Mouse (Mus musculus) liver, embryonic 11.5 days (tissue): ENCODE measurements around the gene Kctd13. TPM values are rescaled to one million over a fixed set of nuclear protein-coding genes. Genes with fewer than 3 reads are reported as not detected.
A peak's percentile ranks its signal among the peaks of the same experiment; 100 is the strongest.

ENCODE experiments used
- ATAC-seq: fragments of 200-750 bp; cut with Nextera tagmentation; replicated peaks from 2 replicates; pipeline ENCODE4 v1.8.0; 2017; ENCODE audit warnings: moderate number of reproducible peaks, mild to moderate bottlenecking, moderate TSS enrichment, moderate library complexity; ENCODE audit not compliant: low FRiP score
- DNase-seq: peaks from one replicate; pipeline ENCODE4 v3.0.0-alpha.2; 2017; ENCODE audit warnings: low spot score
- H3K27ac ChIP-seq: fragments of 300-500 bp; sonication (generic); 2 replicates; pipeline ENCODE4 v1.5.1; 2014; ENCODE audit warnings: mild to moderate bottlenecking, low read depth, low read length, control low read depth
- H3K27me3 ChIP-seq: fragments of 300-500 bp; sonication (generic); replicated peaks from 2 replicates; pipeline ENCODE4 v1.6.1; 2014; ENCODE audit warnings: low read length, mixed read lengths; ENCODE audit not compliant: control insufficient read depth, insufficient read depth
- H3K36me3 ChIP-seq: fragments of 300-500 bp; sonication (generic); 2 replicates; pipeline ENCODE4 v1.6.1; 2014; ENCODE audit warnings: mild to moderate bottlenecking, low read length, moderate library complexity, mixed read lengths; ENCODE audit not compliant: control insufficient read depth, insufficient read depth
- H3K4me1 ChIP-seq: fragments of 300-500 bp; sonication (generic); replicated peaks from 2 replicates; pipeline ENCODE4 v1.6.1; 2014; ENCODE audit warnings: low read length, mixed read lengths; ENCODE audit not compliant: control insufficient read depth, insufficient read depth
- H3K4me2 ChIP-seq: fragments of 300-500 bp; sonication (generic); 2 replicates; pipeline ENCODE4 v1.6.1; 2014; ENCODE audit warnings: mild to moderate bottlenecking, control low read depth, moderate library complexity
- H3K4me3 ChIP-seq: fragments of 300-500 bp; sonication (generic); 2 replicates; pipeline ENCODE4 v1.5.1; 2014; ENCODE audit warnings: low read depth, low read length, control low read depth
- H3K9ac ChIP-seq: fragments of 300-500 bp; sonication (generic); 2 replicates; pipeline ENCODE4 v1.6.1; 2014; ENCODE audit warnings: low read depth, low read length, control low read depth
- H3K9me3 ChIP-seq: fragments of 300-500 bp; sonication (generic); 2 replicates; pipeline ENCODE4 v1.6.1; 2016; ENCODE audit warnings: low read length, inconsistent platforms, mixed read lengths; ENCODE audit not compliant: control insufficient read depth
- whole genome bisulfite sequencing: fragments of 180-500 bp; shearing (Covaris S2); extraction: QIAGEN DNeasy Blood & Tissue Kit; methylation state at CpG from one replicate; pipeline ENCODE4 v1.1.7; 2014; 5-methylcytosine and 5-hydroxymethylcytosine counted together
- polyA plus RNA-seq: library from polyadenylated mRNA; unstranded; fragments of >200 nt; fragmentation: Nextera tagmentation; extraction: Ambion mirVana; gene quantifications from 2 replicates; pipeline ENCODE4 v1.2.1, GENCODE M21; 2014

Kctd13 gene
- polyA plus RNA-seq = 15.7 and 16.5 TPM in 2 replicates

DNA sequence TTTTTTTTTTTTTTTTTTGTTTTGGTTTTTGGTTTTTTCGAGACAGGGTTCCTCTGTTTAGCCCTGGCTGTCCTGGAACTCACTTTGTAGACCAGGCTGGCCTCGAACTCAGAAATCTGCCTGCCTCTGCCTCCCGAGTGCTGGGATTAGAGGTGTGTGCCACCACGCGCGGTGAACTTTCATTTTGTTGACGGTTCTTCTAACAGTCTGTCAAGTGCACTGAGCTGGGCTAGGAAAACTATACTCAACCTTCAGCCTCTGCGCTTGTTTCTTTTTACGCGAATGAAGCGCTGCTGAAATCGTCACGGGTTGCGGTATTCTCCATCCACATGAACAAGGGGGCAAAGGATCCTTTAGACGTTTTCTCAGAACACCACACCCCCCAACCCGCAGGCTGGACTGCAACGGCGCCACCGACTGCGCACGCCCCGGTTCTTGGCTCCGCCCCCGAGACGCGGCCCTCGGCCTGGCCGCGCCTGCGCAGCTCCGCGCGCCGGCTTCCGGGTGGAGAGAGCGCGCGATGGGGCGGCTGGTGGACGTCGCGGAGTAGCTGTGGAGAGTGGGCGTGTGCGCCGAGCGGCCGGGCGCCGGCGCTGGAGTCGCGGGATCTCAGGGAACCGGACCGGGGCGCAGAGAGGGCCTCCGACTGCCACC, at the start of gene Kctd13:
Kctd13 (plus strand) TSS at position 496 of the 654 bp plus-strand sequence.
- H3K27me3 ChIP-seq = no peaks in the 10 kb centered on the region
- peaks cover 5% of the 10 kb centered on the region; the same call in 1 of the 2 replicates for H3K36me3 ChIP-seq
- peaks cover 26% of the 10 kb centered on the region for H3K4me1 ChIP-seq
- 2% methylated on average over 56 of the region's 56 CpGs for WGBS
- H3K9ac ChIP-seq = peak within 1 kb of the TSS; percentile 92
- DNase-seq (peak; percentile 91), ATAC-seq (peak; percentile 96)
- H3K4me2 ChIP-seq = peak within 1 kb of the TSS; percentile 94
- no peaks in the 10 kb centered on the region for H3K9me3 ChIP-seq
- peak within 1 kb of the TSS; percentile 66 for H3K27ac ChIP-seq
- peak within 1 kb of the TSS; percentile 82 for H3K4me3 ChIP-seq

DNA sequence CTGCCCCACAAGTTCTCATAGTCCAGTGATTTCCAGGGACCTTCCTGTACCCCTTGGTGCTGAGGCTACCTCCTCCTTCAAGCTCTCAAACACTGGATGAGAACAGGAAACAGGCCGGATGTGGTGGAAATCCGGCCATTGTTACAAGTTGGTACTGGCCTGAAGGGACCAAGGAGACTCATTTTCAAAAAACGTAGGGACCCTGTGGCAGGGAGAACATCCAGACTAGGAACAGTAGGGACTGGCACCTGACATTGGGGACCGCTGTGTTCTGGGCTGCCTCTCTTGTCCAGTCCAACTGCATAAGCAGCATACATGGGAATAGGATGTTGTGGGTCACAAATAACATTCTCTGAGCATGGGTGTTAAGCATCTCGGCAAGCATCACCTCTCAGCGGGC, 47.6 kb upstream of the Kctd13 start:
- Histone ChIP-seq H3K9ac (0 out of 2 replicates have a peak overlapping the region, but pooled peaks have one; percentile 16), H3K4me1 (peaks cover 29% of the 10 kb centered on the region), H3K4me3 (no peak overlapping the region; the same call in 1 of the 2 replicates)

DNA sequence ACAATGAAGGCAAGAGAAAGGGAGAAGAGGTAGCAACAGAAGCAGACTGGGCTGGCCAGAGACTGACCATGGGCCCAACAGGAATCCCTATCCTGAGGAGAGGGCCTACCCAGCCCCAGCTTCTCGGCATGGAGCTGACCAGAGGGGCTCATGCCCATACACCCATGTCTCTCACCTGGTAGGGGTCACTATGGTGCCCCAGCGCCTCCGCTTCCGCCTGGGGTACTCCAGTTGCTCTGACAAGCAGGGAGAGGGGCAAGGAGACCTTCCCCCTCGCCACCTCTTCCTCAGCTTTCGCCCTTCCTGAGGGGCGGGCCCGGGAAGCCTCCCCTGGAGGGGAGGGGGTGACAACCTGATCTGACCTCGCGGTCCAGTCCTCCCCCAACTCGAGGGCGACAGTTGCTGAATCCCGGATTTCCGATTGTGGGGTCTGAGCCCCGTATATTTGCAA, 44.9 kb upstream of the Kctd13 start:
- no peaks in the 10 kb centered on the region for H3K9me3 ChIP-seq
- under 1% methylated on average over 15 of the region's 15 CpGs for WGBS
- peak overlapping the region; percentile 87 for H3K9ac ChIP-seq
- 0 out of 2 replicates have a peak, but pooled peaks have one; percentile 3 for ATAC-seq
- H3K27ac ChIP-seq = peak overlapping the region; percentile 92
- H3K4me2 ChIP-seq = peak overlapping the region; percentile 100
- no peak for DNase-seq
- peak overlapping the region; percentile 88 for H3K4me3 ChIP-seq
- H3K27me3 ChIP-seq = no peaks in the 10 kb centered on the region
- H3K4me1 ChIP-seq = peaks cover 29% of the 10 kb centered on the region
- H3K36me3 ChIP-seq = peaks cover 16% of the 10 kb centered on the region

More for the DNA sequence above, 47.6 kb upstream of the Kctd13 start:
- DNase-seq (no peak), ATAC-seq (no peak)
- H3K4me2 ChIP-seq = peak overlapping the region; percentile 100
- peak overlapping the region; percentile 28; the same call in 1 of the 2 replicates for H3K27ac ChIP-seq
- no peaks in the 10 kb centered on the region for H3K9me3 ChIP-seq
- WGBS = 58% methylated on average over 6 of the region's 6 CpGs
- H3K27me3 ChIP-seq = no peaks in the 10 kb centered on the region
- peaks cover 33% of the 10 kb centered on the region for H3K36me3 ChIP-seq

- H3K9me3 ChIP-seq = no peaks in the 10 kb centered on the region
- ATAC-seq (peak; percentile 97), DNase-seq (peak; percentile 99)
- H3K4me2 ChIP-seq = peak within 1 kb of the TSS; percentile 100
- H3K4me1 ChIP-seq = peaks cover 29% of the 10 kb centered on the region
- under 1% methylated on average over 56 of the region's 56 CpGs for WGBS
- peak within 1 kb of the TSS; percentile 87 for H3K9ac ChIP-seq
- H3K4me3 ChIP-seq = peak within 1 kb of the TSS; percentile 88
- H3K27me3 ChIP-seq = no peaks in the 10 kb centered on the region
- peaks cover 9% of the 10 kb centered on the region for H3K36me3 ChIP-seq
- peak within 1 kb of the TSS; percentile 92 for H3K27ac ChIP-seq
These were observed 44.2 kb upstream of the Kctd13 start, which contains the start of gene Taok2 for GRCm38 (mm10) chr7:126884286-126885164. Gene Taok2 (minus strand): TSS chr7:126884703.

DNA sequence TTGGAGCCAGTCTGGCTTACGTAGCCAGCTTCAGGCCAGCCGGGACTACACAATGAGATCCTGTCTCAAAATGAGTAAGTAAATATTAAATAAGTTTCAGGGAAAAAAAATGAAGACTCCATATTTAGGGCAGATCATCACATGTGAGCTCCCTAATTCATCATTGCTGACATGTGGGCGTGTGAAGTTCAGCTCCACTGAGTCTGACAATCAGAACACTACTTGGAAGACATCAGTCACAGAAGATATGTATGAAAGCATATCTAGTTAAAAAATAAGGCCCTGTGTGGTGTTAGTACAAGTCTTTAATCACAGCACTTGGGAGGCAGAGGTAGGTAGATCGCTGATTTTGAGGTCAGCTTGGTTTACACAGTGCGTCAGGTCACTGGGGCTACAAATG, 41.4 kb upstream of the Kctd13 start:
- H3K4me1 ChIP-seq = peaks cover 16% of the 10 kb centered on the region
- H3K4me3 ChIP-seq = no peak overlapping the region
- DNase-seq = no peak
- WGBS = 84% methylated on average over 5 of the region's 5 CpGs
- no peaks in the 10 kb centered on the region for H3K27me3 ChIP-seq
- no peak overlapping the region for H3K9ac ChIP-seq
- H3K4me2 ChIP-seq = no peak overlapping the region
- no peak overlapping the region for H3K27ac ChIP-seq
- ATAC-seq = no peak
- H3K36me3 ChIP-seq = no peaks in the 10 kb centered on the region
- H3K9me3 ChIP-seq = no peaks in the 10 kb centered on the region

- DNase-seq (no peak), ATAC-seq (no peak)
- Histone ChIP-seq H3K9ac (no peak overlapping the region), H3K36me3 (no peaks in the 10 kb centered on the region), H3K9me3 (no peaks in the 10 kb centered on the region), H3K4me2 (no peak overlapping the region), H3K27ac (no peak overlapping the region), H3K27me3 (no peaks in the 10 kb centered on the region), H3K4me1 (peaks cover 4% of the 10 kb centered on the region; the same call in 1 of the 2 replicates), H3K4me3 (no peak overlapping the region)
- 54% methylated on average over 7 of the region's 7 CpGs for WGBS
These were observed 39.8 kb upstream of the Kctd13 start for GRCm38 (mm10) chr7:126888852-126889251.

DNA sequence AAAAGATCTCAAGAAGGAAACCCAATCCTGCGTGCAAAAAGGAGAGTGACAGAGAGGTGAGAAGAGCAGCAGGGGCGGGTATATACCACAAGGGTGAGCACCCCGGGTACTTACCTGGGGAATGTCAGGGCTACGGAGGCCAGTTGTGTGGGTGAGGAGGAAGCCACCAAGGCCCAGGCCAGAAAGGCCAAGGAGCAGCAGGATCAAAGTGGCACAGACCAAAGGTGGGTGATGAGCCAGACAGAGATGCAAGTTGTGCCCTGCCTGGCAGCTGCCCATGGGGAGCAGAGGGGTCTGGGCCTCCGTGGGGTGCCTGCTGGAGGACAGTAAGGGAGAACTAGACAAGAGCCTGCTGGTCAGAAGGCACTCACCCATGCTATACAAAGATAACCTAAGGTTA, 31.8 kb upstream of the Kctd13 start:
- H3K27me3 ChIP-seq = no peaks in the 10 kb centered on the region
- H3K4me3 ChIP-seq = no peak overlapping the region
- peak overlapping the region; percentile 36; the same call in 1 of the 2 replicates for H3K9ac ChIP-seq
- DNase-seq (no peak), ATAC-seq (no peak)
- peak overlapping the region; percentile 80 for H3K4me2 ChIP-seq
- 78% methylated on average over 5 of the region's 5 CpGs for WGBS
- peak overlapping the region; percentile 35; the same call in 1 of the 2 replicates for H3K27ac ChIP-seq
- H3K36me3 ChIP-seq = no peaks in the 10 kb centered on the region
- H3K9me3 ChIP-seq = no peaks in the 10 kb centered on the region
- peaks cover 7% of the 10 kb centered on the region; the same call in 1 of the 2 replicates for H3K4me1 ChIP-seq

DNA sequence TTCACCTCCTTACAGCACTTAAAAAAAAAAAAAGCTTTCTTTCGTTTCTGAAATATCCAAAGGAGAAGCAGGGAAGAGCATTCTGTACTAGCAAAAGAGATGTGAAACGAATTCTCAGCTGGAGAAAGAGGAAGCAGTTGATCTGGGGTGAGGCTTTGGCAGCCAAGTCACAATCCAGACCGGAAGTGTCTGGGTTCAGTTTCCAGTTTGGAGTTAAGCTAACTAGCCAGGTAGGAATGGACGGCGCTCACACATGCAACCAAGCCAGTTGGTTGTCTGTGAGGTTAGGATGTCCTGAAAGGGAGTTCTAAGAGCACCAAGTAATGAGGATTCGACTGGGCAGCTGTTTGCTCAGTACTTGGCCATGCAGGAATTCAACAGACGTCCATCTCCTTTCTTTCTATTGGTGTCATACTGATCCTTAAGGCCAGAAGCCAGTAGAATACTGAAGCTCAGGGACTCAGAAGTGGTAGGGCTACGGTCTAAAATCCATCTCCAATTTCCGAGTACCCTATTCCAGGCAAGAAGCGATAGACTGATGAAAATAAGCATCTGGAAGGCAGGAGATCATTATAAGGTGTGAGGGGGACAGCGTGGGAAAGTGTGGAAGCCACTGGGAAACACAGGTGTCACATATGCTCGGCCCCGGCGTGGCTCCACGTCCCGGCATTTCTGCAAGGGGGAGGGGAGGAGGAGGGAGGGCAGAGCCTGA, 31.1 kb upstream of the Kctd13 start:
- Histone ChIP-seq H3K4me3 (peak overlapping the region; percentile 66), H3K4me1 (peaks cover 7% of the 10 kb centered on the region; the same call in 1 of the 2 replicates), H3K36me3 (no peaks in the 10 kb centered on the region), H3K9me3 (no peaks in the 10 kb centered on the region), H3K4me2 (peak overlapping the region; percentile 80), H3K27me3 (no peaks in the 10 kb centered on the region), H3K27ac (peak overlapping the region; percentile 59), H3K9ac (peak overlapping the region; percentile 88)
- DNase-seq = no peak
- WGBS = 15% methylated on average over 16 of the region's 16 CpGs
- ATAC-seq = peak; percentile 66
